Mouse (Mus musculus) liver, embryonic 12.5 days (tissue): ENCODE results near the gene Hist1h3e. TPM values are rescaled to one million over a fixed set of nuclear protein-coding genes. Genes with fewer than 3 reads are reported as not detected.
A peak's percentile ranks its signal among the peaks of the same experiment; 100 is the strongest.
"Not testable (repeated sequence)": the region's sequence is repeated elsewhere in the genome, so short reads cannot be mapped to it uniquely, and the experiment has no call there.

ENCODE experiments used
- ATAC-seq: fragments of 200-750 bp; cut with Nextera tagmentation; 2 replicates; pipeline ENCODE4 v1.8.0; 2017; ENCODE audit warnings: moderate number of reproducible peaks, mild to moderate bottlenecking, moderate library complexity
- H3K27ac ChIP-seq: fragments of 300-500 bp; sonication (generic); 2 replicates; pipeline ENCODE4 v1.5.1; 2016; ENCODE audit warnings: mild to moderate bottlenecking
- H3K27me3 ChIP-seq: fragments of 300-500 bp; sonication (generic); replicated peaks from 2 replicates; pipeline ENCODE4 v1.6.1; 2016; ENCODE audit warnings: mild to moderate bottlenecking, moderate library complexity
- H3K36me3 ChIP-seq: fragments of 300-500 bp; sonication (generic); 2 replicates; pipeline ENCODE4 v1.6.1; 2016; ENCODE audit warnings: mild to moderate bottlenecking, moderate library complexity
- H3K4me1 ChIP-seq: fragments of 300-500 bp; sonication (generic); 2 replicates; pipeline ENCODE4 v1.6.1; 2016
- H3K4me2 ChIP-seq: fragments of 300-500 bp; sonication (generic); 2 replicates; pipeline ENCODE4 v1.6.1; 2016; ENCODE audit warnings: mild to moderate bottlenecking, moderate library complexity
- H3K4me3 ChIP-seq: fragments of 300-500 bp; sonication (generic); 2 replicates; pipeline ENCODE4 v1.5.1; 2016; ENCODE audit warnings: mild to moderate bottlenecking, moderate library complexity
- H3K9ac ChIP-seq: fragments of 300-500 bp; sonication (generic); 2 replicates; pipeline ENCODE4 v1.6.1; 2016; ENCODE audit warnings: mild to moderate bottlenecking, moderate library complexity
- H3K9me3 ChIP-seq: fragments of 300-500 bp; sonication (generic); replicated peaks from 2 replicates; pipeline ENCODE4 v1.6.1; 2016; ENCODE audit warnings: mild to moderate bottlenecking, moderate library complexity
- WGBS: fragments of 180-500 bp; shearing (Covaris S2); methylation state at CpG from one replicate; pipeline ENCODE4 v1.1.7; 2016; ENCODE audit not compliant: insufficient replicate concordance; 5-methylcytosine and 5-hydroxymethylcytosine counted together
- polyA plus RNA-seq: library from polyadenylated mRNA; unstranded; fragments of >200 nt; fragmentation: Nextera tagmentation; extraction: Ambion mirVana; gene quantifications from 2 replicates; pipeline ENCODE4 v1.2.1, GENCODE M21; 2016

Gene Hist1h3e
- polyA plus RNA-seq, 1 experiment from 2014 or later: 6.2 TPM

DNA sequence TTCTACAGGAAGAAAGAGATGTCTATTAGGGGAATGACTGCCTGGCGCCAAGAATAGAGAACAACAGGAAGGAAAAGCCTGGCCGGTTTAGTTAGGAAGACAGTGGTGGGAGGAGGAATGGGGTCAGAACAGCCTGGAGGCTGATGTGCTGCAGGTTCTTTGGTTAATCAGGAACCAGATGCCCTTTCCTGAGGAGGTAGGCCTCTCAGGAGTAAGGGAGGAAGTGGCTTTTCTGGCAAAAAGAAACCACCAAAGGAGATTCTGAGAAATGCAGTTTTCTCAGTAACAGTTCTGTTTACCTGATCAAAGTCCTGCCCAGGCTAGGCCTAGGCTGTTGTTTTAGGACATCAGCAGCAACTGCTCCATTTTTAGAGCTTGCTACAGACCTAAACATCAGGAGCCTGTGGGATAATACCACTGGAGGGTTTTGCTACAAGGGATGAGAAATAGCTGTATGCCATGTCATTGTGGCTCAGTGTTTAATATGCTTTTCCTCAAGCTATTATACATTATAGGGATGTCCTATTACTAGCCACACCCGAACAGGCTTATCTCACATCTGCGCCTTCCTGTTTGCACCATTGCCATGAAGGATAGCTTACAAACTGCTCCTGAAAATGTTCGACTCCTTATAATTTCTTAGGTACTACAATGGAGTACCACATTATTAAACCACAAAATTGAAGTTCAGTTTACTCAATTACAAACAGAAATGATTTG is 31.0 kb upstream of the Hist1h3e start:
- Histone ChIP-seq H3K36me3 (no peaks in the 10 kb centered on the region), H3K27me3 (no peaks in the 10 kb centered on the region), H3K9me3 (no peaks in the 10 kb centered on the region), H3K27ac (peak overlapping the region; percentile 78), H3K4me3 (no peak overlapping the region), H3K4me1 (peaks cover 56% of the 10 kb centered on the region), H3K4me2 (peak overlapping the region; percentile 14), H3K9ac (peak overlapping the region; percentile 53)
- no peak for ATAC-seq
- 31% methylated on average over 5 of the region's 5 CpGs for WGBS

DNA sequence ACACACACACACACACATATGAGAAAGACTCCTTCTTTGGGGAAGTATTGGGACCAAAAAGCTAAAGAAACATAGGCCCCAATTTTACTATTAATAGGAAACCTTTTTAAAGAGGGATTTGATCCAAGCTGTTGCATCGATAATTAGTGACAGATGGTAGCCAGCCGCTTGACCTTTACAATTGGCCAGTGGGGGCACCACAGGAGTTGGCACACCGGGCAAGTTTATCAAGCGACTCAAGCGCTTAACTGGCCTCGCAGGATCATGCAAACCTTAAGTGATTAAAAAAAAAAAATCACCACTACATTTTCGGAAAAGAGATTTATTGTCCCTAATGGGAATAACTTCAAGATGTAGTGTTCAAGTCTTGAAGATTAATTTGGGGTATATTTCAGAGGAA is 30.4 kb upstream of the Hist1h3e start:
- Histone ChIP-seq H3K4me3 (no peak overlapping the region), H3K4me1 (peaks cover 53% of the 10 kb centered on the region), H3K27ac (peak overlapping the region; percentile 78), H3K27me3 (no peaks in the 10 kb centered on the region), H3K4me2 (peak overlapping the region; percentile 14; the same call in 1 of the 2 replicates), H3K9me3 (no peaks in the 10 kb centered on the region), H3K36me3 (no peaks in the 10 kb centered on the region), H3K9ac (peak overlapping the region; percentile 53)
- ATAC-seq: no peak
- 78% methylated on average over 7 of the region's 7 CpGs for WGBS

DNA sequence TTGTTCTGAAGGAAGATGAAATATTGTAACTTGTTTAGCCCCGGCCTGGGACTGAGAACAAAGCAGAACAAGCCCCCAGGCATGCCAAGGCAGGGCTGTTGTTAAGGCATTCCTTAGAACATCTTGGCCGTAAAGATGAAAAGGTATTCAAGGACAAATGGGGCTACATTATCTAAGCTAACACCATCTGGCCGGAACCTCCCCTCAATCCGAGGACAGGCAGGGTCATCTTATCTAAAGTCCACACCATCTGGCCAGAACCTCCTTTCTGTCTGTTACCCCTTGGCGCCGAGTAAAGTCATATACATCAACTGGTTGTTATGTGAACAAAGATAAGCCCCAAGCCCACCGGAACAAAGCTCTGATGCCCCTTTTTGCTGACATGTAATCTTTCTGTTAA is 29.7 kb upstream of the Hist1h3e start:
- not testable (repeated sequence) for H3K4me3 ChIP-seq, H3K36me3 ChIP-seq, H3K9me3 ChIP-seq, H3K9ac ChIP-seq, ATAC-seq, H3K27ac ChIP-seq, H3K4me2 ChIP-seq, H3K27me3 ChIP-seq
- peaks cover 50% of the 10 kb centered on the region for H3K4me1 ChIP-seq
- WGBS: 59% methylated on average over 7 of the region's 7 CpGs

DNA sequence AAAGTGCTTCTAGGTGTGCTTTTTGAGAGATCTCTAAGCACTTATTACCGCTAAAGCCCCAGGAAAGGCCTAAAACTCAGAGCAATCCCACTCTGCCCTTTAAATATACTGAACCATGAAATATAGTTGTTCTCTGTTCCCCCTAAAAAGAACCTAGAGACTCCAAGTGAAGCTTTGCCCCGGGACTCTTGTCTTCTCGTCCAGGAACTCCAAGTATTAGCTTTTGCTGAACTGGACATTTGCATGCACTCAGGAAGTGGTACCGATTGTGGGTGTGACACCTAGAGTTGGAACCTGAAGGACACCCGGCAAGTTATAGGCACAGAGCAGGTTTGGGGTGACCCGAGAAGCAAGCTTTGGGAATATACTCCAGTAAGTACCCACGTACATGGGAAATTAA is 29.0 kb upstream of the Hist1h3e start:
- H3K9ac ChIP-seq: no peak overlapping the region
- H3K4me2 ChIP-seq: no peak overlapping the region
- H3K9me3 ChIP-seq: no peaks in the 10 kb centered on the region
- H3K4me1 ChIP-seq: peaks cover 48% of the 10 kb centered on the region
- 83% methylated on average over 7 of the region's 7 CpGs for WGBS
- H3K27ac ChIP-seq: no peak overlapping the region
- no peaks in the 10 kb centered on the region for H3K36me3 ChIP-seq
- no peak overlapping the region for H3K4me3 ChIP-seq
- no peak for ATAC-seq
- no peaks in the 10 kb centered on the region for H3K27me3 ChIP-seq

DNA sequence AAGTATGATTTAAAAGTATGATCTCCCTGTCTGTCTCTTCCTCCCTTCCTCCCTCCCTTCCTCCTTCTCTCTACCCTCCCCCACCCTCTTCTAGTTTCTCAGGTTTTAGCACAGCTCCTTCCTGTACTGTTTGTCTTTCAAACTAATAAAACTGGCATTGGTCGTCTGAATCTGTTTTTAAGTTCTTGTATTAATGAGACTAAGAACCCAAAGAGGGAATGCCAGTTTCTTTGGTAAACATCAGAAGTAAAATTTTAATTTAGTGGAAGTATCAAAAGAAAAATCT is 24.7 kb upstream of the Hist1h3e start:
- Histone ChIP-seq H3K27ac (peak overlapping the region; percentile 100), H3K4me1 (peaks cover 34% of the 10 kb centered on the region), H3K27me3 (no peaks in the 10 kb centered on the region), H3K4me3 (peak overlapping the region; percentile 42), H3K9me3 (no peaks in the 10 kb centered on the region), H3K4me2 (peak overlapping the region; percentile 78), H3K9ac (peak overlapping the region; percentile 77), H3K36me3 (no peaks in the 10 kb centered on the region)
- ATAC-seq: no peak
- WGBS: 5% methylated on average over 1 of the region's 1 CpGs

DNA sequence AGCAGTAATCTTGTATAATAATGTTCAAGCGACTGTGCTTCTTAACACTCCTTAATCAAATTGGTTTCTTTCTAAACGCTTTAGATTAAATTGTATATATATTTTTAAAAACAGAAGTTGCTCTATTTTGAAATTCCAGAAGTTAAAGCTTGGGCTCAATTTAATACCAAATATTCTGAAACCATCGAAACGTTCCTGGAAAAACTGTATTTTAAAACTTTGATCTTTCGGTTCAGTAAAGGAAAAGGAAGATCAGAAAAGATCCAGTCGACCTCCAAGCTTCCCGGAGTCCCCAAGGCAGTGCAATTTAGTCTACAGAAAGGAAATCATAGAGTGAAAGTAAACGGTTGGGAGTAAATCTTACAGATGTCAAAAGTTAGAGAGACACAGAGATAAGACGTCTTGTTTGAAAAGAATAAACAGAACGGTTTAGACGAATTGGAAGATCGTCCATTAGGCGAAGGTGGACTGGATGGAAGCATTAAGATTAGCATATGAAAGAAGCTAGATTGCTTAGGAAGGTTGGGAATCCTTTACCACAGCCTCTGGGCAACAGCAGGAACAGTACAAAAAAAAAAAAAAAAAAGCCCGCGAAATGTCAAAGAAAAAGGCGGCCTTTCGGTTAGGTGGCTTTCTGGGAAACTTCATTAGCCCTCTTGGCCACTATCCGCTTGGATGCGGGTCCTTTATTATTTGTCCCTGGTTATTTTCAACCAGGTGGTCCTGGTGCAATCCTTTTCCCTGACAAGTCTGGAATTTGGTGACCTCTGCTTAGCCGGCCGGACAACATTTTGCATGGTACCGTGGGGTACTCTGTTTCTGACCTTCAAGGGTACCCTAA is 24.1 kb upstream of the Hist1h3e start:
- ATAC-seq: no peak
- WGBS: 4% methylated on average over 22 of the region's 22 CpGs
- H3K27ac ChIP-seq: peak overlapping the region; percentile 100
- peak overlapping the region; percentile 78 for H3K4me2 ChIP-seq
- H3K9me3 ChIP-seq: no peaks in the 10 kb centered on the region
- H3K36me3 ChIP-seq: no peaks in the 10 kb centered on the region
- H3K9ac ChIP-seq: peak overlapping the region; percentile 77
- peak overlapping the region; percentile 42 for H3K4me3 ChIP-seq
- peaks cover 37% of the 10 kb centered on the region for H3K4me1 ChIP-seq
- H3K27me3 ChIP-seq: no peaks in the 10 kb centered on the region

DNA sequence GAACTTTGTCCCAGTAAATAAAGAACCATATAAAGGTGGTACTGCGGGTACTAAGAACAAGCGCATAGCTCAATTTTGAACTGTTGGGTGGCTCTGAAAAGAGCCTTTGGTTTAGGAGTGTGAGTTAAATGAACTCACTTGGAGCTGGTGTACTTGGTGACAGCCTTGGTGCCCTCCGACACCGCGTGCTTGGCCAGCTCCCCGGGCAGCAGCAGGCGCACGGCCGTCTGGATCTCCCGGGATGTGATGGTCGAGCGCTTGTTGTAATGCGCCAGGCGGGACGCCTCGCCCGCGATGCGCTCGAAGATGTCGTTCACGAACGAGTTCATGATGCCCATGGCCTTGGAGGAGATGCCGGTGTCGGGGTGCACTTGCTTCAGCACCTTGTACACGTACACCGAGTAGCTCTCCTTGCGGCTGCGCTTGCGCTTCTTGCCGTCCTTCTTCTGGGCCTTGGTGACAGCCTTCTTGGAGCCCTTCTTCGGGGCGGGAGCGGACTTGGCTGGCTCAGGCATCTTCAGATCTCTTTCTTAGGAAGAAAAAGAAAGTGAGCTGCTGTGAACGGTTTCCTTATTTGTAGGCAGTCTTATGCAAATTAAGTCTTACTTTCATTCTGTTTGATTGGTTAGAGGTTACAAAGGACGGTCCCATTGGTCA is 23.4 kb upstream of the Hist1h3e start:
- not testable (repeated sequence) for H3K36me3 ChIP-seq, H3K9me3 ChIP-seq, H3K27me3 ChIP-seq
- Histone ChIP-seq H3K9ac (peak overlapping the region; percentile 86), H3K4me1 (peaks cover 45% of the 10 kb centered on the region), H3K4me3 (peak overlapping the region; percentile 61), H3K27ac (peak overlapping the region; percentile 100), H3K4me2 (peak overlapping the region; percentile 78)
- WGBS: 0% methylated on average over 34 of the region's 36 CpGs
- ATAC-seq: peak; percentile 78

DNA sequence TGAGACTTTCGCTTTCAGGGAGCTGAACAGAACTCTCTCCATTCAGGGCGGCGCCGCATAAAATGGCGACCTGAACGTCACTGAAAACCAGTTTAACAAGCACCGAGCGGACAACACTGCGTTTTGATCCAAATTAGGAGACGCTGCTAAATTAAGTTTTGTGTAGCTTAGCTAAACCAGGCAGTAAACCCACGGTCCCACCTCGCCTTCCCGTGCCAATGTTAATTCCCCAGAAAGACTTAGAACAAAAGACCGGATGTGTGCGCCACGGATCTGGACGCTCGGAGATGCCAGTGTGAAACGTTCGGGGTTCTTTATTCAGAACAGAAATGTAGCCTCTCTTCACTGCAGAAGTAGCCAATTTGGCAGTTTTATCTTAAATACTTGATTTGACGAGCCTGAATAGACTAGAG is 22.9 kb upstream of the Hist1h3e start:
- Histone ChIP-seq H3K27me3 (no peaks in the 10 kb centered on the region), H3K4me1 (peaks cover 50% of the 10 kb centered on the region), H3K9me3 (no peaks in the 10 kb centered on the region), H3K4me3 (peak overlapping the region; percentile 61), H3K9ac (peak overlapping the region; percentile 86), H3K4me2 (peak overlapping the region; percentile 78), H3K27ac (peak overlapping the region; percentile 100), H3K36me3 (no peaks in the 10 kb centered on the region)
- 0% methylated on average over 21 of the region's 21 CpGs for WGBS
- ATAC-seq: peak; percentile 3

DNA sequence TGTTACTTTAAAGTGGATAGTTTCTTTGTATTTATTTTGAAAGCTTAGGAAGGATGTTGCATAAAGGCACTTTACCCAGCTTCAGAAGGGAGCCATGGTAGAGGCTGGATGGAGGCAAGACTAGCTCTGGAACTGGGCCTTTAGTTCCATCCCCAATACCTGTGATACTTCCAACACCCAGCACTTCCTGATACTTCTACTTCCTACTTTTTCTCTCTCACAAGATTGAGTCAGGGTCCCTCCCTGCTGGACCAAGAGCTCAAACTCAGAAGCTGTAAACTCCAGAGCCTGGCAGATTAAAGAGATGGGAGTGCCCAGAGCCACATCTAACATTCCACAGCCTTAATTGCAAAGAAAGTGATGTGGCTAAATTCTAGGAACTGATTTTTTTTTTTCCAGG is 22.2 kb upstream of the Hist1h3e start:
- H3K27ac ChIP-seq: peak overlapping the region; percentile 100
- H3K27me3 ChIP-seq: no peaks in the 10 kb centered on the region
- peak overlapping the region; percentile 78 for H3K4me2 ChIP-seq
- ATAC-seq: no peak
- peak overlapping the region; percentile 61 for H3K4me3 ChIP-seq
- H3K4me1 ChIP-seq: peaks cover 51% of the 10 kb centered on the region
- H3K9ac ChIP-seq: peak overlapping the region; percentile 86
- no peaks in the 10 kb centered on the region for H3K9me3 ChIP-seq
- H3K36me3 ChIP-seq: no peaks in the 10 kb centered on the region

DNA sequence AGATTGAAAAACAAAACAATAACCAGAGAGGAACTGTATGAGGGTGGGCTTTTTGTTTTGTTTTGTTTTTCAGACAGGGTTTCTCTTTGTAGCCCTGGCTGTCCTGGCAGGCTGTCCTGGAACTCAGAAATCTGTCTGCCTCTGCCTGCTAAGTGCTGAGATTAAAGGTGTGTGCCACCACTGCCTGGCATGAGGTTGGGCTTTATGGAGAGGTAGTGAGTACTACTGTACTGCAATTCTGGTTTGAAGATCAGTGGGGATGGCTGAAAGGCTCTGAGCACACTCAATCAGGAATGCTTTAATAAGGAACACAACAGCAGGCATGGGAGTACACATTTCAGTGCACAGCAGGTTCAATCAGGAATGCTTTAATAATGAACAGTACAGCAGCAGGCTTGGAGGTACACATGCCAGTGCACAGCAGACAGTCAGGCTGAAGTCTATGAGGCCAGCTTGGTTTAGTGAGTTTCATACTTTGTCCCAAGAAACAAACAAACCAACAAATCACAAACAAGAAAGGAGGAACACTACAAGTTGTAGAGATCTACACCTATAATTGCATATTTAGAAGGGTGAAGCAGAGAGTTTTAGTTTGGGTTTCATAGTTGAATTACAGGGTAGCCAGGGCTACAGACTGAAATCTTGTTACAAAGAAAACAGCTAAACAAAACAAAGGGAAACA is 21.4 kb upstream of the Hist1h3e start:
- Histone ChIP-seq H3K4me2 (peak overlapping the region; percentile 78), H3K27ac (peak overlapping the region; percentile 100), H3K9ac (peak overlapping the region; percentile 86), H3K4me1 (peaks cover 58% of the 10 kb centered on the region), H3K27me3 (no peaks in the 10 kb centered on the region), H3K36me3 (no peaks in the 10 kb centered on the region), H3K4me3 (peak overlapping the region; percentile 58), H3K9me3 (no peaks in the 10 kb centered on the region)
- no peak for ATAC-seq

DNA sequence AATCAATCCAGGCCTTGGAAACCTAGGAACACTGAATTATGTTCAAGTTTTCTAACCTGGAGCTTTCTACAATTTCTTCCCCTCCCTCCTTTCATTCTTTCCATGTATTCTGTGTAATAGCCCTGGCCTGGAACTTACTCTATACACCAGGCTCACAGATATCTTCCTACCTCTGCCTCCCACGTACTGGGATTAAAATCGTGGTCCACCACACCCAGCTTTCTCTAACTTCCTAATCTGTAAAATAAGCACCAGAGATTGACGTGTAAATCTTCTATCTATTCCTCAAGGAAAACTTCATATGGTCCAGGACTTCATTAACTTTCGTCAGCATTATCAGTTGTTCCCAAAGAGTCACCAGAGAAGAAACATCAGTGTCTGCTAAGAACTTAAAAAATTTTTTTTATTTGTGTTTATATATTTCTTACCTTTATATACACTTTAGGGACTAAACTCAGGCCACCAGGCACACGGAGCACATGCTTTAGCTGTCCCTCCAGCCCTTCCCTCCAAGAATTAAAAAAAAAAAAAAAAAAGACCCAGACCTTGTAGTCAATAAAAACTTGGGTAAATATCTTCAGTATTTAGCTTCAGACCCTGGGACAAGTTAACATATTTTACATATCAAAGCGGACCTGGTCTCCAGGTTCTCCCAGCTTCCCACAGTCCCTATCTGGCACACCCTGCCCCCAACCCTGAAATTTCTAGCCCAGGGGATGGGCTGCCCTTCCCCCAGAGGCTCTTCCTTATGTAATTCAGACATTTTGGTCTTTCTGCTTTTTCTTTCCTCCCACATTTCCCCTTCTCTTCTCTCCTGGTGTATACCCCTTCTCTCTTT is 20.3 kb upstream of the Hist1h3e start:
- Histone ChIP-seq H3K36me3 (no peaks in the 10 kb centered on the region), H3K9ac (peak overlapping the region; percentile 86), H3K9me3 (no peaks in the 10 kb centered on the region), H3K27me3 (no peaks in the 10 kb centered on the region), H3K27ac (peak overlapping the region; percentile 100), H3K4me3 (peak overlapping the region; percentile 58), H3K4me2 (peak overlapping the region; percentile 78), H3K4me1 (peaks cover 62% of the 10 kb centered on the region)
- no peak for ATAC-seq
- 8% methylated on average over 6 of the region's 6 CpGs for WGBS
